Mouse (Mus musculus) cerebral cortex, adult 2 months (tissue): ENCODE measurements around the gene Aim2.

Source experiments
- WGBS: fragments of 180-500 bp; shearing (Covaris S2); methylation state at CpG from one replicate; pipeline ENCODE4 v1.1.7; 2018; 5-methylcytosine and 5-hydroxymethylcytosine counted together

The Aim2 gene

DNA sequence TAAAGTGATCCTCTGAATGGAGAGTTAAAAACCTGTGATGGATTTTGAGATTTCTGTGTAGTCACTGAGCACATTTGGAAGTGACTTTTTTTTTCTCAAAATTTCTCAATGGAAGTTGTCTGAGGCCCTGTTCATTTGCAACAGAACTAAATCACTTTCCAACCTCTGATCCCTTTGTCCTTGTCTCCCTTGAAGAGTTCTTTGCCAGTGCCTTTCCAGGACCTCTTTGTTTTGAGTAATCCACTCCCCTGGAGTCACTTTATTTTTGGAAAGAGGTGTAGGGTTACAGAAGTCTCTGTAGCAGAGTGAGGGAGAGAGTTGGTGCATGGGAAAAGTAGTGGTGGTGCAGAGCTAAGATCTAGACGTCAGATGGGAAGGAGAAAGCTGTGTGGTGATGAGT lies 2.2 kb upstream of the Aim2 start:
- WGBS: 77% methylated on average over 1 of the region's 1 CpGs

DNA sequence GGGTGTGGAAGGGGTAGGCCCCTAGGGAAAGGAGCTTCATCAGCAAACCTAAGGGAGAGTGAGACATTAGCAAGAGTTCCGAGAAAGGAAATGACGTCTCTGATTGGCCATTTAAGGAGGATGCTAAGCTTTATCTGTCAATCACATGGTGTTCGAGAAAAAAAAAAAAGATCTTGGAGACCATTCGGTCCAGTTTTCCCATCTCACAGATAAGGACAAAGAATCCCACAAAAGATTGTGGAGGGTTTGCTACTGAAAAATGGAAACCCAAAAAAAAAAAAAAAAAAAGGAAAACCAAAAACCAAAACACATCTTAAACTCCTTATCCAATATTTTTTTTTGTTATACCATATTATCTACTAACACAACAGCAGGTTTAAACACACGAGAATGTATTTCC lies 1.5 kb upstream of the Aim2 start:
- 68% methylated on average over 5 of the region's 5 CpGs for WGBS

GRCm38 (mm10) chr1:173349946-173350345 lies 733 bp upstream of the Aim2 start:
- 25% methylated on average over 6 of the region's 6 CpGs for WGBS

- 43% methylated on average over 7 of the region's 7 CpGs for WGBS
Observed at GRCm38 (mm10) chr1:173355107-173355846, 4.6 kb downstream of the Aim2 start.

- WGBS: 66% methylated on average over 2 of the region's 2 CpGs
Observed at GRCm38 (mm10) chr1:173356699-173357098, 6.0 kb downstream of the Aim2 start.

- WGBS: 23% methylated on average over 4 of the region's 4 CpGs
Observed at GRCm38 (mm10) chr1:173357799-173358198, 7.1 kb downstream of the Aim2 start.

GRCm38 (mm10) chr1:173359590-173360290 lies 9.1 kb downstream of the Aim2 start:
- WGBS: 59% methylated on average over 4 of the region's 4 CpGs

- WGBS: 59% methylated on average over 6 of the region's 6 CpGs
Observed at GRCm38 (mm10) chr1:173361651-173362050, 11.0 kb downstream of the Aim2 start.

GRCm38 (mm10) chr1:173363436-173363835 lies 12.8 kb downstream of the Aim2 start:
- WGBS: 48% methylated on average over 2 of the region's 2 CpGs

GRCm38 (mm10) chr1:173364125-173364800 lies 13.6 kb downstream of the Aim2 start:
- WGBS: 56% methylated on average over 4 of the region's 4 CpGs

- 6% methylated on average over 13 of the region's 13 CpGs for WGBS
Observed at GRCm38 (mm10) chr1:173365970-173366409, 15.3 kb downstream of the Aim2 start.

- whole genome bisulfite sequencing: 1% methylated on average over 31 of the region's 31 CpGs
Observed at GRCm38 (mm10) chr1:173366701-173367355, 16.1 kb downstream of the Aim2 start.

GRCm38 (mm10) chr1:173367356-173368046 lies 16.8 kb downstream of the Aim2 start, which contains the start of gene Cadm3:
Gene Cadm3, minus strand, starts transcription at chr1:173367695.
- WGBS: 2% methylated on average over 46 of the region's 46 CpGs

DNA sequence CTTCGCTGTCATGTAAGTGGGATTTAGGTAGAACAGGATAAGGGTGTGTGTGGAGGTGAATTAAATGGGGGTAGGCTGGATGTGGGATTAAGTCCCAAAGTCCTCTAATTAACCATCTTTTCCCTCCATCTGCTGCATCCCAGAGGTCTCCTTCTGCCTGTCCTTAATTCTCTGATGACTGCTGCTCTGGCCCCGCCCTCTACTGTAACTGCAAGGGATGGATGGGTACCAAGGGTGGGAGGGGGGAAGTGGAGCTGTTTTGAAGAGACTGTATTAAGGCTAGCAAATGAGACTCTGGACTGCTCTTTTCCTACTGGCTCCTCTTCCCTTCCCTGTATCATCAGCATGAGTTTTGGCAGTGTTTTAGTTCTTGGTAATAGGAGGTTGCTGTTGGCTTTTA lies 18.9 kb downstream of the Aim2 start:
- 81% methylated on average over 2 of the region's 2 CpGs for WGBS

DNA sequence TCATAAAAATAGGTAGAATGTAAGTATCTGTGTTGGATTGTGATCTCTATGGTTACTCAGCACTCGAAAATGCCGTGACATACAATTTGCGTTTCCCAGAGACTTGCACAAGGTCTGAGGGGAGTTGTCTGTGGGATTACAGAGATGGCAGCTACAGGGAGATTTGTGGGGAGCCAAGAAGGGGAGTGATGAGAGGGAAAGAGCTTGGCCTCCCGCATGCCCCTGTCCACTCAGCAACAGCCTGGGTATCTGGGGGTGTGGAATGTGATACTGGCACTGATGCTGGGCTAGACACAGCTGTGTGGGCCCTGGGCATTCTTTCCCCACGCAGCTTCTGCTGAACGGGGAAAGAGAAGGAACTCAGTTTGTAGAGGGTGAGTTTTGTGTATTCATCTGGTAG lies 19.8 kb downstream of the Aim2 start:
- 69% methylated on average over 6 of the region's 6 CpGs for WGBS

DNA sequence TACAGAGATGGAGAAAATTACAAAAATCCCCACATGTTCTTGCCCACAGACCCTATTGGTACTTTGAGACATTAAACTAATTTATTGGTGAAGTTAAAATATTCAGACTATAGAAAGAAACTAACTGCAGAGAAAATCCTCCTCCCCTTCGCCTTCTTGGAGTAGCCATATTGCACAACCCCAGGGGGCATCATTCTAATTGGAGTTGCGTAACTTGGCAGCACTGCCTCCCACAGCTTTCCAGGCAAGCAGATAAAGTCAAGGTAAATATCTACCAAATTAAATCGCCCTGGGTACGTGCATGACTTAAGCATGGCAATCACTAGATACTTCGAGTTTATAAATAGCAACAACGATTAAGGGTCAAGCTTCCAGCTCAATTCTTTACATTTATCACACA lies 20.9 kb downstream of the Aim2 start:
- WGBS: 88% methylated on average over 6 of the region's 6 CpGs

DNA sequence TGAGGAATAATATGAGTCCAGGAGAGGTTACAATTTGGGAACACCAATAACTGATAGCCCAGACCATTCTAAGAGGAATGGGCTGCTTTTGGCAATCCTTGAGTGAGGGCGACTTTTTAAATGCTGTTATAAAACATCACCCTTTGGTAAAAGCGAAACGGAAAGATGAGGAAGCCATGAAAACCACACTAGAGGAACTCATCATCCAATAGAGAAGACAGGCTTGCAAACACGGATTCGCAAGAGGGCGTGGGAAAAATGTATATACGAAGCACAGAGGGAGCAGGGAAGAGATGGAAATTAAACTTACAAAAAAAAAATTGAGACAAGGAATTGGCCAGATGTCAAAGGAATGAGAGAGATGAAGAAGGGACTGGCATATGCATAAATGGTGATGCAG lies 23.3 kb downstream of the Aim2 start:
- 82% methylated on average over 7 of the region's 7 CpGs for WGBS

DNA sequence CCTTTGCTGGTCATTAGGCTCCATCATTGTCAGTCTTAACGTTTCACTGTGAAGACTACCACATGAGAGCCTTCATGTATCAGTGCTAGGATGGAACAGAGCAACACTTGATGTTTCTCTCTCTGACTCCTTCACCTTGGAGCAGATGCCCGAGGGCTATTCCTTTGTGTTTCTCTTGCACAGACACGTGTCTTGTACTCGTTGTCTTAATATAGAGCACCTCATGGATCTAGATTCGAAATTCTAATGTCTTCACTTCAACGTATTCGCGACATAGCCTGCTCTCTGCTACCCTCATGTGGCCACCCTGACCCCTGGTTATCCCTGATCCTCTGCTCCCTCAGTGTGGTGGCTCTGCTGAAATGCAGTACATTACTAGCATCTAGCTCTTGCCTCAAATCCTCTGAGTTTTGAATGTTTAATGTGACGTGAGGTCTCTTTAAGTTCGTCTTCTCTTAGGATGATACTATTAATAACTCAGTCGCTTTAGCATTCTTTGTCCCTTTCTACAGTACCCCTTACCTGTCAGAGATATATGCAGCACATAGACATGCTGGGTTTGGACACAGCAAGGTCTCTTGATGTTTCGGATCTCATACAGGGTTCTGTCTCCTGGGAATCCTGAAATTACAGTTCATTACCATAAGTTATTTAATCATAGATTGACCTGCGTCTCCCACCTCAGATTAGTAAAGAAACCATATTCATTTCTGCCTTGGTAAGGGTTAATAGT lies 26.9 kb downstream of the Aim2 start:
- 17% methylated on average over 13 of the region's 13 CpGs for WGBS

- WGBS: 59% methylated on average over 6 of the region's 6 CpGs
Observed at GRCm38 (mm10) chr1:173381436-173381835, 30.8 kb downstream of the Aim2 start.

DNA sequence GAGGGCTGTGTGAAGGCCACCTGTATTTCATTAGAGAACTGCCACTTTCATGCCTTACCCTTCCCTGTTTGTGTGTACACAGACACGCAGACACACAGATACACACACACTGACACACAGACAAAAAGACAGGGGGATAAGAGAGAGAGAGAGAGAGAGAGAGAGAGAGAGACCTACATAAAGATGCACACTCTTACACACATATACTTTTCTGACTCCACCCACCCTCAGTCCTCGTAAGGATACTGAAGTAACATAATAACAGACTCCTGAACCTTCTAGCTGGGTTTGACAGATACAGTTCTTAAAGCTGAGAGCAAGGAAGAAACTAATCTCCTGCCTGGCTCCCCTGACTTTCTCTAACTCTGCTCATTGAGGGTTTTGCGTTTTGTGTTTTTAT lies 38.8 kb downstream of the Aim2 start:
- 6% methylated on average over 3 of the region's 3 CpGs for WGBS

DNA sequence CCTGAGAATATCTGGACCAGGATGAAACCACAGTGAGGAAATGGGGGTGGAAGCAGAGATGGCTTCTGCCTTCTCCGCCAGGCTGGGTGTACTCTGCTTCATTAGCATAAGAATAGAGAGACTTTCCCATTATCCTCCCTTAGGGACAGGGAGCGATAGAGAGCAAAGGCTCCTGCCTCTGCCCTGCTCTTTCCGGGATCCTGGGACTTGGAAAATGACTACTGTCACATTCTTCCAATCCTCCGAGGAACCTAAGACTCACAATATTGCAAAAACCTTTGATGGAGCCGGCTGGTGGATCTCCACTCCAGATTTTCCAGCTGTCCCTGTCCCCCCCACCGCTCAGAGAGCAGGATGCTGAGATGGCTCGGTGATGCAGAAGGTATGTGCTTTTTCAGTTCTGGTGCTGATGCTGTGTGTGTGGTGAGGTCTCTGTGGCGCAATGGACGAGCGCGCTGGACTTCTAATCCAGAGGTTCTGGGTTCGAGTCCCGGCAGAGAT lies 39.3 kb downstream of the Aim2 start:
- WGBS: 2% methylated on average over 13 of the region's 13 CpGs
